Mouse (Mus musculus): ENCODE data around the gene Ms4a6d.

Ms4a6d gene

GRCm38 (mm10) chr19:11604603-11605002 lies at the start of gene Ms4a6d:
Ms4a6d (minus strand) TSS chr19:11604849.
- no peak for DNase-seq (ENCODE audit: low spot score)

- DNase-seq (ENCODE audit: low spot score) = no peak
These were observed 44.9 kb upstream of the Ms4a6d start for GRCm38 (mm10) chr19:11649564-11649963.

DNA sequence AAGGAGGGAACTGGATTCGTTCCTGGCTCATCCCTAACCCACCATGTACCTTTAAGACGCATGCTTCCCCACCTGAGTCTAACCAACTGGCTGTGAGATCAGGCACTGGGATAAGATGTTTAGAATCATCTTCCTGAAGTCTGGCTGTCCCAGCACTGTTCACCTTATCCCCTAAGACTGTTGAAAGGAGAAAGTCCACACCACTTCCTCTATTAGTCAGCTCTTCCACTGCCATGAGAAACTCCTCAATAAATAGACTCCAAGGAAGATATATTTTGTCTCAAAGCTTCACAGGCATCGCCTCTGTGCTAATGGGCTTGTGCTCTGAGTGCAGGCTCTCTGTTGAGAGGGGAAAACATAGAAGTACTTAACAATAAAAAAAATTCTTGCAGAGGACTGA lies 41.5 kb upstream of the Ms4a6d start:
- DNase-seq (ENCODE audit: low spot score) = no peak

DNA sequence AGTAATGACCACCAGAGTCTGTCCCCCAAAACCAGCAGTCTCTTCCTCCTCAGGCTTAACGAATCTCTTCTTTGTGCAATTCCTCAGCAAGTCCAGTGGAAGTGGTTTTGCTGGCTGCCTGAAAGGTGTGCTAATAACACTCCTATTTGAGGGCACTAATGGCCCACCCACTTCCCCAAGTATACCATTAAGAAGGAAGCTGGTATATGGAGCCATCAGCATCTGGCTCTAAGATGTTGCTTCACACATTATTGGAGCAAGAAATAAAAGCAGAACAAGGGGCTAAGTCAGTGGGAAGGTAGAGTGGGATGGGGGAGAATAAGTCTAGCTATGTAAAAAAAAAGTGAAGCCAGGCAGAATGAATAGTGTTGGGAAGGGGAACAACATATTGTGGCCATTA lies 36.1 kb upstream of the Ms4a6d start, which contains the start of gene Ms4a3:
Gene Ms4a3 (minus strand): TSS at position 120 of the 400 bp plus-strand sequence.
- DNase-seq (ENCODE audit: low spot score) = peak; percentile 2

GRCm38 (mm10) chr19:11639038-11639437 lies 34.4 kb upstream of the Ms4a6d start:
- DNase-seq (ENCODE audit: low spot score) = no peak

- no peak for DNase-seq (ENCODE audit: low spot score)
These were observed 30.9 kb upstream of the Ms4a6d start for GRCm38 (mm10) chr19:11635572-11635971.

DNA sequence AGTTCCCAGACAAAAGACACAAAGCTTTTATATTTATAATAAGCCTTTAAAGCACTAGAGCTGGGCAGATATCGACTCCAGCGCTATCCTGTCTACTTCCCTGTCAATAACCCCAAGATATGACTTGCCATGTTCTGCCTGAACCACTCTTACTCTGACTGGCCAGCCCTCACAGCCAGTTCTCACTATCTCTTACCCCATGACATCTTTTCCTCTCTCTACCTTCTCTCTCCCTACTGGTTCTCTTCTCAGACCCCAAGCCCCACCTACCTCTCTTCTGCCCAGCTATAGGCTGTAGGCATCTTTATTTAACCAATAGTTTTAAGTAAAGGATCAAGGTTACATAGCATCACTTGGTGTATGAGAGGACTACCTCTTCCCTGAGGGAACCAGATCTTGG lies 29.7 kb upstream of the Ms4a6d start:
- no peak for DNase-seq (ENCODE audit: low spot score)

GRCm38 (mm10) chr19:11633732-11634131 lies 29.1 kb upstream of the Ms4a6d start:
- no peak for DNase-seq (ENCODE audit: low spot score)

- no peak for DNase-seq (ENCODE audit: low spot score)
These were observed 20.6 kb upstream of the Ms4a6d start for GRCm38 (mm10) chr19:11625231-11625630.

DNA sequence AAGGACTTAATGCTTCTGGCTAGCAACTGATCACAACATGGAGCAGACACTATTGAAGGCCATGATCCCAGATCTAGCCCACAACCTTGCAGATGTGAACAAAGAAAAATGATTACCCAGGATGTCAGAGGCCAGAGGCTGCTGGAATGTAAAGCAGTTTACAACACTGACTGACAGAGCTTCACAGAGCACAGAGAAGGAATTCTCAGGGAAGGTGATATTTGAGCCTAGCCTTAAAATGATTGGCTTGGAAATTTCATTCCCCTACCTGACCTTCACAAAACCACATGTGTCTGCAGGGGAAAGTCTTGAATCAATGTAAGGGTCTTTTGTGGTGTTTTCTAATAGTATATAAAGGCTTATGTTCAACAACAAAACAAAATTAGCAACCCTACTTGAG lies 20.2 kb upstream of the Ms4a6d start:
- DNase-seq (ENCODE audit: low spot score) = no peak

DNA sequence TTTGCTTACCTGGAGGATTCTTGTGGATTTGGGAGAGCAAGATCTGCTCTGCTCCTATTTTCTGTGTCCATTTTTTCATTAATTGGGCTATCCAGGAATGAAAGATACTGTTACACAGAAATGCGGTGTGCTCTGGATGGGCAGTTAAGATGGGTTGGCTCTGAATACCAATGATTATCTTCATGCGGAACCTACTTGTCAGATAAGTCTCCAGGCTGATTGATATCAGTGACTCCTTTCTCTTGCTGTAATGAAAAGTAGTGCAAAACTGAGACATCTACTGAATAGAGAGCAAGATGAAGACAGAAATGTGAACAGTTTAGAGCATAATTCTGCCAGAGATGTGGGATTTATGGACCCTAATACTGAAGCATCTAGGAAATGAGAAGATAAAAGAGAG lies 18.9 kb upstream of the Ms4a6d start, which contains the start of gene Ms4a2:
Gene Ms4a2 (minus strand): TSS at position 169 of the 400 bp plus-strand sequence.
- no peak for DNase-seq (ENCODE audit: low spot score)

DNA sequence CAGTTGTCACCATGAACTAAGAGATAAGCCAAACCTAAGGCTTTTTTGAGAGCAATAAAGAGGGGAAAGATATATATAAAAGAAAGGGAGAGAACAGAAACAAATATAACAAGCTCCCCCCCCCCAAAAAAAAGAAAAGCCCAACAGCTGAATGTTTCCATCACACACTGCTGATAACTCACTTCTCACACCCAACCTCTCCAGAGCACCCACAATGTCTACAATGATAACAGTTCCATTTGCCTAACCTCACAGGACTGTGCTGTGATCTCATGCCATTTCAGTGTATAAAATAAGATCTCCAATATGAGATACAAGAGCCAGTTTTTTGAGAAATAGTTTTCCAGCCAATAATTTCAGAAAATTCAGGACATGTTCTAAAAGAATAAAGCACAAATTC lies 13.3 kb upstream of the Ms4a6d start:
- no peak for DNase-seq (ENCODE audit: low spot score)

GRCm38 (mm10) chr19:11614805-11615204 lies 10.2 kb upstream of the Ms4a6d start:
- DNase-seq (ENCODE audit: low spot score) = no peak

DNA sequence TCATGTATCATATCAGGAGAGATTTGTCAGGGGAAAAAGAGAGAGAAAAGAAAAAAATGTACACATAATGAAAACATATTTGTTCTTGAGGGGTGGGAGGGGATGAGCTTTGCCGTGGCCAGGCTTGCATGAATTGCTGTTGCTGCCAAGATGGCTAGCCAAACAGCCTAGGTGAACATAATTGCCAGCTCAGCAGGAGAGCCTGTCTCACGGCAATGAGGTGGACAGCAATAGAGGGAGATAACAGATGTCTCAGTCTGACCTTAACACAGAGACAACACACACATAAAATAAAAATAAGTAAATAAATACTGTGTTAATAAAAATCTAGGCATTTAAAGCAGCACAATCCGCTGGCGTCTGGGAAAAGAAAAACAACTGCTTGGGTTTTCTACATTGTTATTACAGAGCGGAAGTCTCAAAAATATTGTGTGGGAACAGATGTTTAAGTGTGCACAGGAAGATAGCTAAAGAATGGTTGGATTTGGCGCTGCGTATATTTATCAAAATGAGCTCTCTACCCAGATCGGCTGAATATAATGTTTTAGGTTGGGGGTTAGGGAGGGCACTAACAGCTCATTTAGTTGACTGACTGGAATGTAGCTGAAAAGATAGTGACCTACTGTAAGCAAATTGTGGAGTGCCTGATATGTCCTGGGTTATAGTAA lies 9.3 kb upstream of the Ms4a6d start:
- no peak for DNase-seq (ENCODE audit: low spot score)

GRCm38 (mm10) chr19:11613084-11613483 lies 8.4 kb upstream of the Ms4a6d start:
- no peak for DNase-seq (ENCODE audit: low spot score)

GRCm38 (mm10) chr19:11612293-11612692 lies 7.6 kb upstream of the Ms4a6d start:
- no peak for DNase-seq (ENCODE audit: low spot score)

GRCm38 (mm10) chr19:11611541-11611945 lies 6.9 kb upstream of the Ms4a6d start:
- DNase-seq (ENCODE audit: low spot score) = peak; percentile 62

GRCm38 (mm10) chr19:11608172-11608571 lies 3.5 kb upstream of the Ms4a6d start:
- peak; percentile 15 for DNase-seq (ENCODE audit: low spot score)

GRCm38 (mm10) chr19:11602026-11602425 lies 2.6 kb downstream of the Ms4a6d start:
- DNase-seq (ENCODE audit: low spot score) = peak; percentile 46

DNA sequence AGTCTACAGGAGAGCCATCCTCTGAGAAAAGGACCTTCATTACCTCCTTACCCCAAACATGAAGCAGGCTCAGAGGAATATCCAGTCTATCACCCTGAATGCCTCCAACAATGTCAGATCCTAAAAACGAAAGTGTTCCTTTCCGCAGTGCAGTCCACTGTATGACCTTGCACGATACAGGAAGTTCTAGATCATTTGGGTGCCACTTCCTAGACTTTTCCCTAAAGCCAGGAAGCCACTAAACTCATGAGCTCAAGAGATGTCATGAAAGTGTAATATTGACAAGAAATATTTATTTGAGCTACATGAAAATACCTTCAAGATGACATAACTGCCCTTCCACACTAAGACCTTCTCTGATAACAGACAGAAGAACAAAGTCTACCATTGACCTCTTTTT lies 3.3 kb downstream of the Ms4a6d start:
- no peak for DNase-seq (ENCODE audit: low spot score)

- no peak for DNase-seq (ENCODE audit: low spot score)
These were observed 14.7 kb downstream of the Ms4a6d start for GRCm38 (mm10) chr19:11589891-11590449.

GRCm38 (mm10) chr19:11589205-11589604 lies 15.4 kb downstream of the Ms4a6d start:
- peak; percentile 44 for DNase-seq (ENCODE audit: low spot score)

- DNase-seq (ENCODE audit: low spot score) = no peak
These were observed 29.7 kb downstream of the Ms4a6d start for GRCm38 (mm10) chr19:11574965-11575364.

DNA sequence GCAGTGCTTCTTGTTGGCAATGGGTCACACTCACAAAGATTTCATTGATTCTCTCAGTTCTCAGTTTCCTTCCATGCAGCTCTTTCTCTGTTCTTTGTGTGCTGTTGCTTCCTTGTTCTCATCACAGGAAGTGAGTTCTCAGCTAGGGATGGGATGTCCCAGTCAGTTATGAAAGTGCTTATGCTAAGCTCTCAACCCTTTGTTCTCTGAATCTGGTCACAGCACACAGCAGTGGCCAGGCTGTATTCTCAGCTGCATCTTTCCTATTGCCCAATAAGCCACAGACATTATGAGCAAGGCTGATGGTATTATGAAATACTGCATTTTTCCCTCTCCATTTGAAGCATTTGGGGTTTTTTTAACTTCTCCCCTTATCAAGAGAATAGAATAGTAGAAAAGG lies 45.1 kb downstream of the Ms4a6d start:
- DNase-seq (ENCODE audit: low spot score) = peak; percentile 48
